Mouse (Mus musculus) neutrophil, adult 59 days (primary cell): ENCODE results near the gene Cmas. TPM values are rescaled to one million over a fixed set of nuclear protein-coding genes. Genes with fewer than 3 reads are reported as not detected.

Source experiments
- total RNA-seq, 2 experiments: library from RNA; stranded (reverse); gene quantifications; 1 replicate in 1 of 2; 2 replicates in 1 of 2; pipeline ENCODE4 v1.2.4; 2023

The Cmas gene
- 10 to 100 TPM; 33.8 to 34.9 TPM for total RNA-seq

DNA sequence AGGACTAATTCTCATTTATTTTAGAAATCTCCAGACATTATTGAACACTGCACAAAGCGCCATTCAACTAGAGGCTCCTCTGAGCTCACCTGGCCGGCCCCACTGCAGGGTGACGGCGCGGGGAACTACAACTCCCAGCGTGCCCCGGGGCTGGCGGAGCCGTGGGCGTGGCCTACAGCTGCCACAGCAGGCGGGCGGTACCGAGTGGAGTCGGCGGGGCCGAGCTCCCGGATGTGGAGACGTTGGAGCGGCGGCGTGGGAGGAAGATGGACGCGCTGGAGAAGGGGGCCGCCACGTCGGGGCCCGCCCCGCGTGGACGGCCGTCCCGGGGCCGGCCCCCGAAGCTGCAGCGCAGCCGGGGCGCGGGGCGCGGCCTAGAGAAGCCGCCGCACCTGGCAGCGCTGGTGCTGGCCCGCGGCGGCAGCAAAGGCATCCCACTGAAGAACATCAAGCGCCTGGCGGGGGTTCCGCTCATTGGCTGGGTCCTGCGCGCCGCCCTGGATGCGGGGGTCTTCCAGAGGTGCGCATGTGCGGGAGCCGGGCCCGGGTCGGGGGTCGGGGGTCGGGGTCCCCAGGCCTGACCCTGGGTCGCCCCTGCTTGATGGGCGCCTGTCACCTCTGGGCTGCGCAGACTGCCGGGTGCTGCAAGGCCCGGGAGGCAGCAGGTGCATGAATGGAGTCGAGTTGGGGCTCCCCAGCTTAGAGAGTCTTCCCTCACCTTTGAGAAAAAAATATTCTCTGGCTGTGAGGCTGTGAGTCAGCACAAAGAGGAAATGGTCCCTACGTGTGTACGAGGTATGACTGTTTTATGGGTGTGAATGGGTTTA is at the start of gene Cmas:
Cmas (plus strand) TSS at position 180 of the 827 bp plus-strand sequence.

DNA sequence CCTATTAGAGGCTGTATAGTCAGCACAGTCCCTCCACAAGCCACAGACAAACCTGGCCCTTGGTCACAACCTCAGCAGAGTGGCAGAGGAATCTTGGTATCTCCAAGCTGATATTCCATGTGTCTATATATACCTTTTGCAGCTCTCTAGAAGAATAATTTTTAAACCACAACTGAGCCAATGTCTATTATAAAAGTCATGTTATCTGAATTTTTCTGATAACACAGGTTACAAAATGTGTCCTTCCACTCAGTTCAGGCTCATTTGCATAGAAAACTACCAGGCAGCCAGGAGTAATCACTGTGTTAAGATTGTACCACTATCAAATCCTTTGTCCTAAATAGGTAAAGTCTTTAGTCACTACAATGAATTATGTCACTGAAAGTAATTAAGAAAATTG is 47.9 kb downstream of the Cmas start, which contains the start of gene Sult6b2:
Sult6b2 (minus strand) TSS at position 101 of the 400 bp plus-strand sequence.

Other genes starting within 250 kb of the Cmas start
- 10 to 100 TPM; 22.2 to 29.6 TPM for gene Ldhb, start 248.7 kb upstream of the Cmas start, total RNA-seq
- under 1 TPM in 1 of 2 experiments, not detected in 1; 0.29 TPM for gene Kcnj8, start 185.1 kb upstream of the Cmas start, total RNA-seq
- gene Abcc9, start 54.4 kb upstream of the Cmas start, total RNA-seq, result under 1 TPM; 0.26 to 0.44 TPM
- not detected for gene Sult6b2, start 47.8 kb downstream of the Cmas start, total RNA-seq
- 10 to 100 TPM; 22.1 to 28.5 TPM for gene St8sia1, start 207.8 kb downstream of the Cmas start, total RNA-seq